Mouse (Mus musculus): ENCODE data around the gene Ckb.
"Not testable (repeated sequence)": the region's sequence is repeated elsewhere in the genome, so short reads cannot be mapped to it uniquely, and the experiment has no call there.

The Ckb gene

GRCm38 (mm10) chr12:111672176-111672575 is at the start of gene Ckb:
Gene Ckb, minus strand, starts transcription at chr12:111672338.
- peak; percentile 75 for DNase-seq

- DNase-seq: no peak
These were observed 48.1 kb upstream of the Ckb start for GRCm38 (mm10) chr12:111720222-111720621.

GRCm38 (mm10) chr12:111718656-111719055 is 46.5 kb upstream of the Ckb start:
- DNase-seq: no peak

DNA sequence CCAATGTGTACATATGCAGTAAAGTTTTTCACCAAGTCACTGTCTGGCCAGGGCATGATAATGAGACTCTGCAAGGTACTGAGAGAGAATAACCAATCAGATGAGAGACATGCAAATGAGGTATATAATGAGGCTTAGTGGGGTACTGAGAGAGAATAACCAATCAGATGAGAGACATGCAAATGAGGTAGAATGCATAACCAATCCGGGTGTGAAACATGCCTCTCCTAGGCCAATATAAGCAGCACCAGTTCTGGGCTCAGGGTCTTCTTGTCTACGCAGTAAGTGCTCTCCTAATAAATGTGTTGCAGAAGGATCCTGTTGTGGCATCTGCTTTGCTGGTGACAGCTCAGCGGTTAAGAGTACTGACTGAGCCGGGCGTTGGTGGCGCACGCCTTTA is 44.4 kb upstream of the Ckb start:
- DNase-seq: no peak

GRCm38 (mm10) chr12:111713880-111714279 is 41.7 kb upstream of the Ckb start:
- DNase-seq: not testable (repeated sequence)

DNA sequence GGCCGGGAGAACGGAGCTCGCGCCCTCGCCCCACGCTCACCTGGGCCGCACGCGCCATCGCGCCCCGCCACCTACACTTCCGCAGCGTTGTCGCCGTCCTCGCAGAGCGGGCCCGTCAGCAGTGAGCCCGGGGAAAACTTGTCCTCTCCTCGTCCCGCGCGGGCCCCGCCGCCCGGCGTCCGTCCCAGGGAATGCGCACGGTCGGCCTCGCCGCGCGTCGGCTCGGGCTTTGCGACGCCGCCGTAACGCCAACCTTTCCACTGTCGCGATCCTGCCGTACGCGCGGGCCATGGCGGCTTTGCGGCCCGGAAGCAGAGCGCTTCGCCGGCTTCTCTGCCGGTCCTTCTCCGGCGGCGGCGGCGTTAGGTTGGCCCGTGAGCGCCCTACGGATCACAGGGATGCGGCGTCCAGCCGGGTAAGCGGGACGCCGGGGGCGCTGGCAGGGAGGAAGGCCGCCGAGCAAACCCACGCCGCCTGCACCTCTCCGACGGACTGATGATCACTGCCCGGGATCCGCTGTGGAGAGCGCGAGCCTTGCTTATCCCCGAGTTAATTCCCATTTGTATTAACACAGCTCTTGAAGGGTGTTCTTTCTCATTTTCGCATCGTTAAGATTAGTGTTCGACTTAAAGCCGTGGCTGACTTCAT is 41.0 kb upstream of the Ckb start, which contains the start of the genes Bag5 and Apopt1:
Bag5 (minus strand) TSS at position 254 of the 648 bp plus-strand sequence.
Apopt1 (plus strand) TSS at position 258 of the 648 bp plus-strand sequence.
- peak; percentile 90 for DNase-seq

DNA sequence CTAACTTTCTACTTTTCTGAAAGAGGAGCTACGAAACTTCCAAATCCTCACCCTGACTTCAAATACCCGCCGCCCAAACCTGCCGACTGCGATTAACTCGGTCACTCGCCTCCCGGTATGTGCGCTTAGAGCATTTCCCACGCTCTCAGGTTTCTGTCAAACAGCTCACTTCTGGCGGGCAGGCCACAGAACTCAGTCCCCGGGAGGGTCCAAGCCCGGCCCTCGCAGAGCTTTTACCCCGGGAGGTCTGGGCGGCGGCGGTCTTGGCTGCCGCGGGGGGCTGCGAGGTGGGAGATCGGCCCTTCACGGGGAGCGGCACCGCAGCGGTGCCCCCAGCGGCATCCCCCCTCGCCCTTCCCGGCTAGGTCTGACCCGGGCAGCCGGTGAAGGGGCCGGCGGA is 40.3 kb upstream of the Ckb start:
- DNase-seq: no peak

- DNase-seq: no peak
These were observed 38.0 kb upstream of the Ckb start for GRCm38 (mm10) chr12:111710091-111710490.

- no peak for DNase-seq
These were observed 36.0 kb upstream of the Ckb start for GRCm38 (mm10) chr12:111708181-111708580.

- DNase-seq: peak; percentile 84
These were observed 33.2 kb upstream of the Ckb start for GRCm38 (mm10) chr12:111705186-111705973.

DNA sequence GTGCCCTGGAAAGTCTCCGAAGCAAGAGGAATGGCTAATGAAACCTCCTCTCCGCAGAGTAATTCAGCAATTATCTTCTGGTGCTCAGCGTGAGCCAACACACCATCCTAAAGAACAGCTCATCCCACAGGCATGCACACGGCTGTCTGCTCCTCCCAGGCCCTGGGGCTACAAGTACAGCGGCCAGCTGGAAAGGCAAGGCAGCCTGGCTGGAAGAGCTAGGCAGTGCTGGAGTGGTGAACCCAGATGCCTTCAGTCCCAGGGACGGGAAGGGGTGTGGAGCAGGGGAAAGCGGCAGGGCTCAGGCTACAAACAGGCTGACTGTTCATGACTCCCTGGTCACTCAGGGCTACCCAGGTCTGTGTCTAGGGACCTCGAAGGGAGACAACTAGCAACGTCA is 32.5 kb upstream of the Ckb start:
- DNase-seq: peak; percentile 70

- no peak for DNase-seq
These were observed 31.2 kb upstream of the Ckb start for GRCm38 (mm10) chr12:111703301-111703700.

- no peak for DNase-seq
These were observed 28.9 kb upstream of the Ckb start for GRCm38 (mm10) chr12:111700920-111701458.

DNA sequence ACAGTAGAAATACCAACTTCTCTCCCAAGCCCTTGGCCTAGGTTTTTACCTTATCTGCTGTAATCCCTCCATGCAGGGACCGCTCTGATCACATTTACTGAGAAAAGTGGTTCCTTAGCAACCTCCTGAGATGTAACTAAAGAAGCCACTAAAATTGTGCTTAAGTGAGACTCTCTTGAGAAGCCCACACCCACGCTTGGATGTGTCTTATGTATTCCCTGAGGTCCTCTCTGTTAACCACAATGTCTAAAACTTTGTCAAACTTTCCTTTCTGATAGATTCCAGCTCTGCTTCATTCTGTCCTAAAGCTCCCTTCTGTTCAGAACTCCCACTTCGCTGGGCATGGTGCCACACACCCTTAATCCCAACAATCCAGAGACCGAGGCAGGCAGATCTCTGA is 27.4 kb upstream of the Ckb start:
- DNase-seq: no peak

GRCm38 (mm10) chr12:111698346-111698913 is 26.3 kb upstream of the Ckb start:
- no peak for DNase-seq

DNA sequence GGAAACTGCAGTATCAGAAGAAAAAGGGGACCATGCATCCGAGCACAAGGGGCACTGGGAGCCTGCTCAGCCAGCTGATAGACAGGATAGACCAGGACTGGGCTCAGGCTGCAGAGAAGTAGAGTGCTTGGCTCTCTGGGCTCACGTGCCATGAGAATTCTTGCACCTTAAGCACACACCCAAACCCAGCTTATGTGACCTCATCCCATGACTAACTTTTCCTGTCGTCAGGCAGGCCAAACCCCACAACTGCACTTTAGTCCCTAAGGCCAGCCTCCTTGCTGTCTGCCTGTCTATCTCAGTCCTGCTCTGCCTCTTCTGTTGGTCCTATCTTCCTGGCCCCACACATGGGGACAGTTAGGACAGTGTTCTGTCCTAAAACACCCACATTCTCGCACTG is 25.6 kb upstream of the Ckb start:
- no peak for DNase-seq

DNA sequence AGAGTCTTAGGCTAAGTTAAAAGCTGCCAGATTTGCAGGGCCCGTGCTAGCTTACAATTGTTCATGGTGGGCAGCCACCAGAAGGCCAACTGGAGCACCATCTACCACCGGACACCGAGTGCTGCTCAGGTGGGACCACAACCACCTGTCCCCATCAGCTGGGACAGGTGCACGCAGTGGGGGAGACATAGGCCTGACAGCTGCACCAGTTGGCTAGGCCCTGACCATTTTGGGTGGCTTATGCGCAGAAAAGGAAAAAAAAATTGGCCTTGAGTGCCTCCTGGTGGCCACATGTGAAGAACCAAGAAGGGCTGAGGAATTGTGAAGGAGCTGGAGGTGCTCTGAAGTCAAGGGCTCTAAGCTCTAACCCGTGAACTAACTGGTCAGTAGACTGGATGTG is 24.1 kb upstream of the Ckb start:
- DNase-seq: peak; percentile 83

- DNase-seq: peak; percentile 43
These were observed 23.0 kb upstream of the Ckb start for GRCm38 (mm10) chr12:111694880-111695804.

- DNase-seq: peak; percentile 44
These were observed 22.2 kb upstream of the Ckb start for GRCm38 (mm10) chr12:111694271-111694781.

GRCm38 (mm10) chr12:111693341-111694270 is 21.5 kb upstream of the Ckb start:
- no peak for DNase-seq

GRCm38 (mm10) chr12:111692899-111693298 is 20.8 kb upstream of the Ckb start:
- no peak for DNase-seq
